Mouse (Mus musculus): ENCODE measurements at regions not wholly inside any gene's neighbourhood (a gene's known extent, or its start where the extent isn't known, plus 50 kb on each side); places are given as distances from the start of the nearest gene placed in this dataset.
A peak's percentile ranks its signal among the peaks of the same experiment; 100 is the strongest.

GRCm38 (mm10) chr15:93690011-93690410 is 94.3 kb upstream of the Prickle1 start:
- H3K36me3 ChIP-seq (ENCODE audit: control insufficient read depth, insufficient read depth): no peaks in the 10 kb centered on the region
- 0 out of 2 replicates have a peak, but pooled peaks have one; percentile 41 for ATAC-seq (replicated peaks; ENCODE audit: extremely low read depth, insufficient read depth, low FRiP score)
- no peak overlapping the region for H3K4me3 ChIP-seq (ENCODE audit: low read length)
- WGBS: 30% methylated on average over 10 of the region's 10 CpGs
- 0 out of 2 replicates have a peak overlapping the region, but pooled peaks have one; percentile 30 for H3K9ac ChIP-seq (ENCODE audit: low read length)
- peaks cover 28% of the 10 kb centered on the region for H3K4me1 ChIP-seq (ENCODE audit: control insufficient read depth, insufficient read depth, low read length)
- H3K27me3 ChIP-seq (ENCODE audit: control insufficient read depth, insufficient read depth, low read length): no peaks in the 10 kb centered on the region
- H3K27ac ChIP-seq (ENCODE audit: low read length): peak overlapping the region; percentile 70
- H3K4me2 ChIP-seq (ENCODE audit: low read depth, low read length): peak overlapping the region; percentile 32; the same call in 1 of the 2 replicates
- H3K9me3 ChIP-seq (replicated peaks; ENCODE audit: control insufficient read depth, low read length): no peaks in the 10 kb centered on the region

- Histone ChIP-seq H3K4me2 (ENCODE audit: low read depth, low read length) (peak overlapping the region; percentile 41), H3K9me3 (replicated peaks; ENCODE audit: control insufficient read depth, low read length) (no peaks in the 10 kb centered on the region), H3K9ac (ENCODE audit: low read length) (no peak overlapping the region), H3K27ac (ENCODE audit: low read length) (peak overlapping the region; percentile 74), H3K4me1 (ENCODE audit: control insufficient read depth, insufficient read depth, low read length) (peaks cover 28% of the 10 kb centered on the region), H3K27me3 (ENCODE audit: control insufficient read depth, insufficient read depth, low read length) (no peaks in the 10 kb centered on the region), H3K4me3 (ENCODE audit: low read length) (no peak overlapping the region), H3K36me3 (ENCODE audit: control insufficient read depth, insufficient read depth) (no peaks in the 10 kb centered on the region)
- peak; percentile 64; the same call in 1 of the 2 replicates for ATAC-seq (replicated peaks; ENCODE audit: extremely low read depth, insufficient read depth, low FRiP score)
- WGBS: 18% methylated on average over 9 of the region's 9 CpGs
Observed at GRCm38 (mm10) chr15:93686385-93686784, 90.7 kb upstream of the Prickle1 start.

- Histone ChIP-seq H3K4me2 (ENCODE audit: low read depth, low read length) (no peak overlapping the region), H3K4me1 (ENCODE audit: control insufficient read depth, insufficient read depth, low read length) (peaks cover 8% of the 10 kb centered on the region), H3K36me3 (ENCODE audit: control insufficient read depth, insufficient read depth) (no peaks in the 10 kb centered on the region), H3K27me3 (ENCODE audit: control insufficient read depth, insufficient read depth, low read length) (no peaks in the 10 kb centered on the region), H3K4me3 (ENCODE audit: low read length) (no peak overlapping the region), H3K9me3 (replicated peaks; ENCODE audit: control insufficient read depth, low read length) (no peaks in the 10 kb centered on the region), H3K27ac (ENCODE audit: low read length) (no peak overlapping the region), H3K9ac (ENCODE audit: low read length) (no peak overlapping the region)
- ATAC-seq (replicated peaks; ENCODE audit: extremely low read depth, insufficient read depth, low FRiP score): no peak
- 36% methylated on average over 4 of the region's 4 CpGs for WGBS
Observed at GRCm38 (mm10) chr15:93681602-93682001, 85.9 kb upstream of the Prickle1 start.

- H3K4me3 ChIP-seq (ENCODE audit: low read length): no peak overlapping the region
- H3K36me3 ChIP-seq (ENCODE audit: control insufficient read depth, insufficient read depth): no peaks in the 10 kb centered on the region
- no peak for ATAC-seq (replicated peaks; ENCODE audit: extremely low read depth, insufficient read depth, low FRiP score)
- H3K4me1 ChIP-seq (ENCODE audit: control insufficient read depth, insufficient read depth, low read length): no peaks in the 10 kb centered on the region
- H3K4me2 ChIP-seq (ENCODE audit: low read depth, low read length): no peak overlapping the region
- no peak overlapping the region for H3K27ac ChIP-seq (ENCODE audit: low read length)
- H3K27me3 ChIP-seq (ENCODE audit: control insufficient read depth, insufficient read depth, low read length): no peaks in the 10 kb centered on the region
- WGBS: 67% methylated on average over 6 of the region's 6 CpGs
- no peak overlapping the region for H3K9ac ChIP-seq (ENCODE audit: low read length)
- H3K9me3 ChIP-seq (replicated peaks; ENCODE audit: control insufficient read depth, low read length): no peaks in the 10 kb centered on the region
Observed at GRCm38 (mm10) chr15:93675624-93676023, 79.9 kb upstream of the Prickle1 start.

- no peak for ATAC-seq (replicated peaks; ENCODE audit: extremely low read depth, insufficient read depth, low FRiP score)
Observed at GRCm38 (mm10) chr15:93673976-93674375, 78.3 kb upstream of the Prickle1 start.

GRCm38 (mm10) chr15:93663876-93664275 is 68.2 kb upstream of the Prickle1 start:
- no peaks in the 10 kb centered on the region for H3K27me3 ChIP-seq (ENCODE audit: control insufficient read depth, insufficient read depth, low read length)
- no peak overlapping the region for H3K4me2 ChIP-seq (ENCODE audit: low read depth, low read length)
- no peak overlapping the region for H3K9ac ChIP-seq (ENCODE audit: low read length)
- no peak overlapping the region for H3K27ac ChIP-seq (ENCODE audit: low read length)
- WGBS: 57% methylated on average over 5 of the region's 5 CpGs
- H3K36me3 ChIP-seq (ENCODE audit: control insufficient read depth, insufficient read depth): no peaks in the 10 kb centered on the region
- peaks cover 8% of the 10 kb centered on the region for H3K9me3 ChIP-seq (replicated peaks; ENCODE audit: control insufficient read depth, low read length)
- no peak for ATAC-seq (replicated peaks; ENCODE audit: extremely low read depth, insufficient read depth, low FRiP score)
- H3K4me3 ChIP-seq (ENCODE audit: low read length): no peak overlapping the region
- H3K4me1 ChIP-seq (ENCODE audit: control insufficient read depth, insufficient read depth, low read length): no peaks in the 10 kb centered on the region

More at GRCm38 (mm10) chr15:93673976-93674375, 78.3 kb upstream of the Prickle1 start:
- no peak overlapping the region for H3K4me2 ChIP-seq (ENCODE audit: low read depth, low read length)
- no peak overlapping the region for H3K4me3 ChIP-seq (ENCODE audit: low read length)
- H3K4me1 ChIP-seq (ENCODE audit: control insufficient read depth, insufficient read depth, low read length): no peaks in the 10 kb centered on the region
- no peak overlapping the region for H3K9ac ChIP-seq (ENCODE audit: low read length)
- no peaks in the 10 kb centered on the region for H3K27me3 ChIP-seq (ENCODE audit: control insufficient read depth, insufficient read depth, low read length)
- no peaks in the 10 kb centered on the region for H3K9me3 ChIP-seq (replicated peaks; ENCODE audit: control insufficient read depth, low read length)
- 58% methylated on average over 10 of the region's 10 CpGs for whole genome bisulfite sequencing
- no peaks in the 10 kb centered on the region for H3K36me3 ChIP-seq (ENCODE audit: control insufficient read depth, insufficient read depth)
- no peak overlapping the region for H3K27ac ChIP-seq (ENCODE audit: low read length)

GRCm38 (mm10) chr15:93662601-93663000 is 66.9 kb upstream of the Prickle1 start:
- H3K9ac ChIP-seq (ENCODE audit: low read length): no peak overlapping the region
- no peaks in the 10 kb centered on the region for H3K36me3 ChIP-seq (ENCODE audit: control insufficient read depth, insufficient read depth)
- H3K4me2 ChIP-seq (ENCODE audit: low read depth, low read length): no peak overlapping the region
- WGBS: 94% methylated on average over 1 of the region's 1 CpGs
- no peaks in the 10 kb centered on the region for H3K4me1 ChIP-seq (ENCODE audit: control insufficient read depth, insufficient read depth, low read length)
- no peak for ATAC-seq (replicated peaks; ENCODE audit: extremely low read depth, insufficient read depth, low FRiP score)
- no peak overlapping the region for H3K4me3 ChIP-seq (ENCODE audit: low read length)
- no peak overlapping the region for H3K27ac ChIP-seq (ENCODE audit: low read length)
- H3K27me3 ChIP-seq (ENCODE audit: control insufficient read depth, insufficient read depth, low read length): no peaks in the 10 kb centered on the region
- H3K9me3 ChIP-seq (replicated peaks; ENCODE audit: control insufficient read depth, low read length): peaks cover 8% of the 10 kb centered on the region

- Histone ChIP-seq H3K4me1 (ENCODE audit: control insufficient read depth, insufficient read depth, low read length) (peaks cover 5% of the 10 kb centered on the region), H3K9ac (ENCODE audit: low read length) (no peak overlapping the region), H3K27ac (ENCODE audit: low read length) (no peak overlapping the region), H3K4me2 (ENCODE audit: low read depth, low read length) (no peak overlapping the region), H3K4me3 (ENCODE audit: low read length) (no peak overlapping the region), H3K27me3 (ENCODE audit: control insufficient read depth, insufficient read depth, low read length) (no peaks in the 10 kb centered on the region), H3K36me3 (ENCODE audit: control insufficient read depth, insufficient read depth) (no peaks in the 10 kb centered on the region), H3K9me3 (replicated peaks; ENCODE audit: control insufficient read depth, low read length) (peaks cover 8% of the 10 kb centered on the region)
- WGBS: 91% methylated on average over 2 of the region's 2 CpGs
- no peak for ATAC-seq (replicated peaks; ENCODE audit: extremely low read depth, insufficient read depth, low FRiP score)
Observed at GRCm38 (mm10) chr15:93661801-93662200, 66.1 kb upstream of the Prickle1 start.

- no peaks in the 10 kb centered on the region for H3K36me3 ChIP-seq (ENCODE audit: control insufficient read depth, insufficient read depth)
- peaks cover 12% of the 10 kb centered on the region for H3K4me1 ChIP-seq (ENCODE audit: control insufficient read depth, insufficient read depth, low read length)
- H3K9ac ChIP-seq (ENCODE audit: low read length): no peak overlapping the region
- ATAC-seq (replicated peaks; ENCODE audit: extremely low read depth, insufficient read depth, low FRiP score): no peak
- H3K4me3 ChIP-seq (ENCODE audit: low read length): no peak overlapping the region
- H3K9me3 ChIP-seq (replicated peaks; ENCODE audit: control insufficient read depth, low read length): peaks cover 8% of the 10 kb centered on the region
- no peak overlapping the region for H3K4me2 ChIP-seq (ENCODE audit: low read depth, low read length)
- 91% methylated on average over 14 of the region's 14 CpGs for WGBS
- no peaks in the 10 kb centered on the region for H3K27me3 ChIP-seq (ENCODE audit: control insufficient read depth, insufficient read depth, low read length)
- no peak overlapping the region for H3K27ac ChIP-seq (ENCODE audit: low read length)
Observed at GRCm38 (mm10) chr15:93660952-93661648, 65.4 kb upstream of the Prickle1 start.

Measured in heart, embryonic 16.5 days (tissue).